Mouse (Mus musculus): ENCODE results near the gene Itga8.

DNA sequence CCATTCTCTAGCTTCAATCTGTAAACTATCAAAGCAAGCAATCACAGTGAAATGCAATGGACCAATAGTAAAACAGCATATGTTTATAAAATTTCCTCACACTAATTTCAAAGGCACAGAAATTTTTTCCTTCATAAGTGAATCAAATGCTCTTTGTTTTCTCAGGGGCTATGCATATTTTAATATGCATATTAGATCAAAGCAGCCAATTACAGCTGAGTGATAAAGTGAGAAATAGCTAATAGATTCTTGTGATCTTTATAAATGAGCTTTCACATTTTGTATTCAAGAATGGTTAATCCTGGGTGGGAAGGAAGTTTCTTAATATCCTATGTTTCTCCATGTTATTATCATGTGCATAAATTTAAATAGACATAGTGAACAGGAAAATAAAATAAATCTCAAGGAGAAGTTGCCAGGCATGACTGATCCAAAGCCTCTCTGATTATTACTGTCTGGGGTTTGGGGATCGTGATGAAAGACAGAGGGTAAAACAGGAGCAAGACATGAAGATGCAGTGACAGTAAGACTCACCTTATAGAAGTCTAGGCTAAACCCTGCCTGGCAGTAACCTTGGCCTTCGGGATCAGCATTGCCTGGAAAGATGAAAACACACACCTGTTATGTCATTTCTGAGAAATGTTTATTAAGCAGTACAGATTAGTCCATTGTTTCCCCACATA lies 44.9 kb downstream of the Itga8 start:
- TF ChIP-seq CTCF (IDR thresholded peaks at IDR 0.05; ENCODE audit: extremely low read depth, insufficient read depth, insufficient read length, insufficient replicate concordance) (no peak), POLR2A (IDR thresholded peaks at IDR 0.05; ENCODE audit: low read depth, low read length) (no peak)
